Mouse (Mus musculus) midbrain, embryonic 16.5 days (tissue): ENCODE data around the gene Rhoh. TPM values are rescaled to one million over a fixed set of nuclear protein-coding genes. Genes with fewer than 3 reads are reported as not detected.

Source experiments
- ATAC-seq: fragments of 200-750 bp; cut with Nextera tagmentation; 2 replicates; pipeline ENCODE4 v1.8.0; 2017; ENCODE audit warnings: moderate TSS enrichment
- H3K27ac ChIP-seq: fragments of 300-500 bp; sonication (generic); 2 replicates; pipeline ENCODE4 v1.5.1; 2014; ENCODE audit warnings: mild to moderate bottlenecking, low read length, mixed read lengths
- H3K27me3 ChIP-seq: fragments of 300-500 bp; sonication (generic); 2 replicates; pipeline ENCODE4 v1.6.1; 2014; ENCODE audit warnings: low read depth, low read length, mixed read lengths; ENCODE audit not compliant: control insufficient read depth, insufficient read depth
- H3K36me3 ChIP-seq: fragments of 300-500 bp; sonication (generic); 2 replicates; pipeline ENCODE4 v1.6.1; 2014; ENCODE audit warnings: mild to moderate bottlenecking, low read length, moderate library complexity, mixed read lengths; ENCODE audit not compliant: control insufficient read depth, insufficient read depth
- H3K4me1 ChIP-seq: fragments of 300-500 bp; sonication (generic); 2 replicates; pipeline ENCODE4 v1.6.1; 2014; ENCODE audit warnings: mild to moderate bottlenecking, low read length, mixed read lengths; ENCODE audit not compliant: control insufficient read depth, insufficient read depth
- H3K4me2 ChIP-seq: fragments of 300-500 bp; sonication (generic); 2 replicates; pipeline ENCODE4 v1.6.1; 2014; ENCODE audit warnings: mild to moderate bottlenecking, low read length, mixed read lengths
- H3K4me3 ChIP-seq: fragments of 300-500 bp; sonication (generic); 2 replicates; pipeline ENCODE4 v1.5.1; 2014; ENCODE audit warnings: low read depth, mild to moderate bottlenecking, low read length, moderate library complexity, mixed read lengths
- H3K9ac ChIP-seq: fragments of 300-500 bp; sonication (generic); 2 replicates; pipeline ENCODE4 v1.6.1; 2014; ENCODE audit warnings: low read depth, low read length, mixed read lengths
- H3K9me3 ChIP-seq: fragments of 300-500 bp; sonication (generic); replicated peaks from 2 replicates; pipeline ENCODE4 v1.6.1; 2014; ENCODE audit warnings: mild to moderate bottlenecking, low read length, mixed read lengths; ENCODE audit not compliant: control insufficient read depth, poor library complexity, severe bottlenecking
- WGBS: fragments of 180-500 bp; shearing (Covaris S2); extraction: QIAGEN DNeasy Blood & Tissue Kit; methylation state at CpG from one replicate; pipeline ENCODE4 v1.1.7; 2014; 5-methylcytosine and 5-hydroxymethylcytosine counted together
- polyA plus RNA-seq: library from polyadenylated mRNA; unstranded; fragments of >200 nt; fragmentation: Nextera tagmentation; extraction: Ambion mirVana; gene quantifications from 2 replicates; pipeline ENCODE4 v1.2.1, GENCODE M21; 2015

Gene Rhoh
- polyA plus RNA-seq, 1 experiment from 2014 or later, result 0.34 TPM

GRCm38 (mm10) chr5:65881254-65881653, 20.2 kb downstream of the Rhoh start:
- no peak for ATAC-seq
- Histone ChIP-seq H3K36me3 (no peaks in the 10 kb centered on the region), H3K4me2 (no peak overlapping the region), H3K9me3 (no peaks in the 10 kb centered on the region), H3K4me3 (no peak overlapping the region), H3K4me1 (no peaks in the 10 kb centered on the region), H3K27ac (no peak overlapping the region), H3K27me3 (no peaks in the 10 kb centered on the region), H3K9ac (no peak overlapping the region)
- WGBS, result 91% methylated on average over 2 of the region's 2 CpGs

GRCm38 (mm10) chr5:65882476-65883205, 21.6 kb downstream of the Rhoh start:
- no peaks in the 10 kb centered on the region for H3K27me3 ChIP-seq
- 83% methylated on average over 10 of the region's 10 CpGs for WGBS
- no peak overlapping the region for H3K9ac ChIP-seq
- no peak overlapping the region for H3K4me3 ChIP-seq
- H3K4me2 ChIP-seq, result no peak overlapping the region
- no peak overlapping the region for H3K27ac ChIP-seq
- no peaks in the 10 kb centered on the region for H3K4me1 ChIP-seq
- no peak for ATAC-seq
- no peaks in the 10 kb centered on the region for H3K36me3 ChIP-seq
- no peaks in the 10 kb centered on the region for H3K9me3 ChIP-seq

GRCm38 (mm10) chr5:65883355-65883754, 22.3 kb downstream of the Rhoh start:
- WGBS, result 66% methylated on average over 5 of the region's 5 CpGs
- H3K4me1 ChIP-seq, result no peaks in the 10 kb centered on the region

GRCm38 (mm10) chr5:65885699-65886443, 24.9 kb downstream of the Rhoh start:
- no peaks in the 10 kb centered on the region for H3K27me3 ChIP-seq
- H3K9me3 ChIP-seq, result no peaks in the 10 kb centered on the region
- no peak overlapping the region for H3K9ac ChIP-seq
- H3K36me3 ChIP-seq, result no peaks in the 10 kb centered on the region
- H3K4me3 ChIP-seq, result no peak overlapping the region
- no peak overlapping the region for H3K27ac ChIP-seq
- no peak overlapping the region for H3K4me2 ChIP-seq
- WGBS, result 41% methylated on average over 15 of the region's 15 CpGs
- no peaks in the 10 kb centered on the region for H3K4me1 ChIP-seq
- ATAC-seq, result no peak

More at GRCm38 (mm10) chr5:65883355-65883754, 22.3 kb downstream of the Rhoh start:
- Histone ChIP-seq H3K9ac (no peak overlapping the region), H3K4me3 (no peak overlapping the region), H3K4me2 (no peak overlapping the region), H3K27ac (no peak overlapping the region), H3K9me3 (no peaks in the 10 kb centered on the region), H3K36me3 (no peaks in the 10 kb centered on the region), H3K27me3 (no peaks in the 10 kb centered on the region)
- ATAC-seq, result no peak

- Histone ChIP-seq H3K9ac (no peak overlapping the region), H3K4me3 (no peak overlapping the region), H3K36me3 (no peaks in the 10 kb centered on the region), H3K4me1 (no peaks in the 10 kb centered on the region), H3K27me3 (no peaks in the 10 kb centered on the region), H3K4me2 (no peak overlapping the region), H3K27ac (no peak overlapping the region), H3K9me3 (no peaks in the 10 kb centered on the region)
- no peak for ATAC-seq
- WGBS, result 90% methylated on average over 5 of the region's 5 CpGs
Observed at GRCm38 (mm10) chr5:65888102-65888501, 27.1 kb downstream of the Rhoh start.

- no peak overlapping the region for H3K27ac ChIP-seq
- H3K4me2 ChIP-seq, result no peak overlapping the region
- no peaks in the 10 kb centered on the region for H3K4me1 ChIP-seq
- WGBS, result 71% methylated on average over 5 of the region's 5 CpGs
- ATAC-seq, result no peak
- no peaks in the 10 kb centered on the region for H3K36me3 ChIP-seq
- H3K9ac ChIP-seq, result no peak overlapping the region
- H3K27me3 ChIP-seq, result no peaks in the 10 kb centered on the region
- H3K9me3 ChIP-seq, result no peaks in the 10 kb centered on the region
- H3K4me3 ChIP-seq, result no peak overlapping the region
Observed at GRCm38 (mm10) chr5:65888998-65889397, 28.0 kb downstream of the Rhoh start.

GRCm38 (mm10) chr5:65891251-65891826, 30.3 kb downstream of the Rhoh start:
- no peak for ATAC-seq
- WGBS, result 66% methylated on average over 14 of the region's 14 CpGs
- Histone ChIP-seq H3K27ac (no peak overlapping the region), H3K4me1 (no peaks in the 10 kb centered on the region), H3K4me2 (no peak overlapping the region), H3K9ac (no peak overlapping the region), H3K9me3 (no peaks in the 10 kb centered on the region), H3K4me3 (no peak overlapping the region), H3K36me3 (no peaks in the 10 kb centered on the region), H3K27me3 (no peaks in the 10 kb centered on the region)

- ATAC-seq, result no peak
- WGBS, result 89% methylated on average over 6 of the region's 6 CpGs
Observed at GRCm38 (mm10) chr5:65895121-65895692, 34.2 kb downstream of the Rhoh start.

GRCm38 (mm10) chr5:65895764-65896163, 34.8 kb downstream of the Rhoh start:
- H3K4me1 ChIP-seq, result peaks cover under 1% of the 10 kb centered on the region; the same call in 1 of the 2 replicates
- no peak overlapping the region for H3K27ac ChIP-seq
- WGBS, result 64% methylated on average over 7 of the region's 7 CpGs
- no peaks in the 10 kb centered on the region for H3K36me3 ChIP-seq
- no peak overlapping the region for H3K4me3 ChIP-seq
- no peak overlapping the region for H3K4me2 ChIP-seq
- ATAC-seq, result no peak
- H3K27me3 ChIP-seq, result no peaks in the 10 kb centered on the region
- H3K9ac ChIP-seq, result no peak overlapping the region
- H3K9me3 ChIP-seq, result no peaks in the 10 kb centered on the region

More at GRCm38 (mm10) chr5:65895121-65895692, 34.2 kb downstream of the Rhoh start:
- Histone ChIP-seq H3K4me1 (no peaks in the 10 kb centered on the region), H3K9ac (no peak overlapping the region), H3K9me3 (no peaks in the 10 kb centered on the region), H3K36me3 (no peaks in the 10 kb centered on the region), H3K4me3 (no peak overlapping the region), H3K27ac (no peak overlapping the region), H3K4me2 (no peak overlapping the region), H3K27me3 (no peaks in the 10 kb centered on the region)
